9 mouse cellular contexts compared by ENCODE assay signal in genomic region chr6:141372697-141373096, GRCm38 (mm10).
DNase-seq lines count a peak whose midpoint lies in the region; ATAC-seq lines count a peak whose summit lies in the region.
"Had no signal": no experiment of that assay in that cellular context is flagged by ENCODE, and none has a peak within 500 bp of the region (broad histone marks: within the 10 kb centered on the region; RNA-seq: fewer than 3 reads in every experiment).

No protein-coding gene starts in this region.

- peak; percentile 64 to 73; a peak in 2 of 4 replicates for ATAC-seq in hematopoietic stem cell, adult 5-6 weeks (replicated peaks in 1 of 2; ENCODE audit: insufficient read depth in 1 of 2, low FRiP score in 2 of 2, low TSS enrichment in 1 of 2, low read depth in 1 of 2, poor library complexity in 2 of 2, severe bottlenecking in 2 of 2)
- ATAC-seq in erythroid progenitor cell, adult 5-6 weeks (replicated peaks; ENCODE audit: low FRiP score, poor library complexity, severe bottlenecking), result no peak

- intact Hi-C loops in left cerebral cortex, postnatal 4 days (cut with DNase I), result no loop called here

- peak; percentile 28 to 36 for DNase-seq in cerebellum, postnatal 14 days
- DNase-seq in cerebellum, adult 9-11 months, result no peak
- DNase-seq in left cerebral cortex, postnatal 4 days, result peak; percentile 4
- DNase-seq in left cerebral cortex, adult 11 months (ENCODE audit: low spot score), result no peak
- DNase-seq in ES-CJ7 (ENCODE audit: low read depth, low spot score), result peak; percentile 35
- DNase-seq in urinary bladder, adult 18-20 months (ENCODE audit: low spot score in 2 of 2), result no peak
- DNase-seq: gastrocnemius, postnatal 10 days had no signal

Comparison
In these comparisons a context has a peak if more than half of its experiments do, and no peak if none do; other contexts are left out.
1. DNase-seq: peak in cerebellum, postnatal 14 days (2 of 2), left cerebral cortex, postnatal 4 days (single experiment) and ES-CJ7 (single experiment); none in cerebellum, adult 9-11 months (single experiment), left cerebral cortex, adult 11 months (single experiment) and urinary bladder, adult 18-20 months (0 of 2).